Mouse (Mus musculus) 416B (cell line): Measurements from ENCODE around the gene Actl7b.

Source experiments
- DNase-seq: peaks from one replicate; pipeline ENCODE4 v3.0.0; 2011; ENCODE audit warnings: low read depth

Gene Actl7b

GRCm38 (mm10) chr4:56713155-56713554, 28.1 kb downstream of the Actl7b start:
- no peak for DNase-seq

DNA sequence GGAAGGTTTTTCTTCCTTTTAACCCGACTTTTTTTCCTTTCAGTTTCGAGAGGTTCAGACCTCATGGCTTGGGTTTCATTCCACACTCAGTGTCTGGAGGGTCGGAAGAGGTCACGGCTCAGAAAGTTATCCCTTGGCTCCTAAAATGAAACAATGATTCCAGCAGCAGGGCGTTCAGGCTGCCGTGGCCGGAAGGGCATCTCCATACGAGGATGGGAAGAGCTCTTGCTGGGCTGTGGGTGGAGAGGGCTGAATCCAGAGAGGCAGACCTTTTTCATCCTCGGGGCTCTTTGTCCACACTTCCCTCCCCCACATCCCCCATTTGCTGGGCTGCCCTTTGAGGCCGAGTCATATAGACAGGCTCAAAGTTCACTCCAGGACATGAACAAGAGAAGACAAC, 39.0 kb downstream of the Actl7b start:
- DNase-seq, result no peak

DNA sequence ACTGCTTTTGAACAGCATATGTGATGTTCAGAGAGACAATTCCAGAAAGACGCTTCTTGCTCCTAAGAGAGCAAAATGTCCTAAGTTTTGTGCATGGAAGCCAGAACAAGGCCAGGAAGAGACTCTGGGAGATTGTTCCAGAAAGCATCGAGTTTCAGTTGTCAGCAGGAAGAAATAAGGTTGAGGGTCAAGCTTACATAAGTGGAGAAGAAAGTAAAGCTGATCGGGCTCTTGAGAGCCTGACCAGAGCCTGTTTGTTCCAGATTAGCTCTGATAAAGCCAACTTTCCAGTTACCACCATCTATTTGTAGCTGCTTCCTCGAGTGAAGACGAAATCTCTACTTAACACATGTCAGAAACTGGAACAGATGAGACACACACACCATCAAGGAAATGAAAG, 42.6 kb downstream of the Actl7b start:
- peak; percentile 33 for DNase-seq

DNA sequence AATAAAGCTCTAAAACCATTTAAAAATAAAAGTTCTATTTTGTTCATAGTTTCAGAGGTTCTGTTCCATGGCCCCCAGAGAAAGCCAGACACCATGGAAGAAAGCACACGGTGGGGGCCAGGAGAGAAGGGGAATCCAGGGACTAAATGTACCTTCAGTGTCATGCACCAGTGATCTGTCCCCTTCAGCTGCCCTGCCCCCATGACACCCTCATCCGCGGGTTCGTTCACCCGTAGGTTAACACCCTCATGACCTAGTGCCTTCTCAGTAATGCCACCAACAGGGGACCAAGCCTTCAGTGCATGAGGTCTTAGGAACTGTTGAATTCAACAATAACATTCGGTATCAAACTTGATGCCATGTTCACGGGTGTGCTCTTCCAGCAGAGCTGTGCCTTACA, 44.8 kb downstream of the Actl7b start:
- no peak for DNase-seq
